Mouse (Mus musculus): ENCODE data around the gene Otulinl.

GRCm38 (mm10) chr15:27661696-27662095 is 19.7 kb downstream of the Otulinl start:
- no peak for TF ChIP-seq CTCF (IDR thresholded peaks at IDR 0.05; ENCODE audit: extremely low read depth, insufficient read depth, low read length)
- no peak for TF ChIP-seq POLR2A (IDR thresholded peaks at IDR 0.05; ENCODE audit: extremely low read depth, insufficient read depth, low read length)
